Mouse (Mus musculus) midbrain, embryonic 14.5 days (tissue): Measurements from ENCODE around the gene Prkar1a. TPM values are rescaled to one million over a fixed set of nuclear protein-coding genes. Genes with fewer than 3 reads are reported as not detected.
"Not testable (repeated sequence)": the region's sequence is repeated elsewhere in the genome, so short reads cannot be mapped to it uniquely, and the experiment has no call there.

Experiments used
- ATAC-seq: fragments of 200-750 bp; cut with Nextera tagmentation; 2 replicates; pipeline ENCODE4 v1.8.0; 2017; ENCODE audit warnings: moderate number of reproducible peaks, moderate library complexity; ENCODE audit not compliant: low FRiP score, low TSS enrichment
- DNase-seq: peaks from one replicate; pipeline ENCODE4 v3.0.0-alpha.2; 2015
- H3K27ac ChIP-seq: fragments of 300-500 bp; sonication (generic); replicated peaks from 2 replicates; pipeline ENCODE4 v1.5.1; 2014; ENCODE audit warnings: mild to moderate bottlenecking, low read depth, low read length, moderate library complexity
- H3K27me3 ChIP-seq: fragments of 300-500 bp; sonication (generic); 2 replicates; pipeline ENCODE4 v1.6.1; 2014; ENCODE audit warnings: low read length, control low read depth, mixed read lengths; ENCODE audit not compliant: control insufficient read depth, insufficient read depth
- H3K36me3 ChIP-seq: fragments of 300-500 bp; sonication (generic); 2 replicates; pipeline ENCODE4 v1.6.1; 2014; ENCODE audit warnings: low read length, control low read depth; ENCODE audit not compliant: control insufficient read depth, insufficient read depth
- H3K4me1 ChIP-seq: fragments of 300-500 bp; sonication (generic); 2 replicates; pipeline ENCODE4 v1.6.1; 2014; ENCODE audit warnings: mild to moderate bottlenecking, antibody characterized with exemption, low read length, control low read depth; ENCODE audit not compliant: control insufficient read depth, insufficient read depth
- H3K4me2 ChIP-seq: fragments of 300-500 bp; sonication (generic); 2 replicates; pipeline ENCODE4 v1.6.1; 2014; ENCODE audit warnings: mild to moderate bottlenecking, low read length, moderate library complexity
- H3K4me3 ChIP-seq: fragments of 300-500 bp; sonication (generic); replicated peaks from 2 replicates; pipeline ENCODE4 v1.5.1; 2014; ENCODE audit warnings: low read depth, low read length
- H3K9ac ChIP-seq: fragments of 300-500 bp; sonication (generic); replicated peaks from 2 replicates; pipeline ENCODE4 v1.6.1; 2014; ENCODE audit warnings: mild to moderate bottlenecking, low read length, moderate library complexity
- H3K9me3 ChIP-seq: fragments of 300-500 bp; sonication (generic); 2 replicates; pipeline ENCODE4 v1.6.1; 2016; ENCODE audit warnings: low read length, control low read depth, mixed read lengths; ENCODE audit not compliant: control insufficient read depth
- WGBS: fragments of 180-500 bp; shearing (Covaris S2); extraction: QIAGEN DNeasy Blood & Tissue Kit; methylation state at CpG from one replicate; pipeline ENCODE4 v1.1.7; 2014; 5-methylcytosine and 5-hydroxymethylcytosine counted together
- polyA plus RNA-seq: library from polyadenylated mRNA; unstranded; fragments of >200 nt; fragmentation: Nextera tagmentation; extraction: Ambion mirVana; gene quantifications from 2 replicates; pipeline ENCODE4 v1.2.1, GENCODE M21; 2014

Gene Prkar1a
- polyA plus RNA-seq, 1 experiment from 2014 or later, result 582 TPM

GRCm38 (mm10) chr11:109615286-109615685 lies 33.9 kb upstream of the Prkar1a start:
- Histone ChIP-seq H3K4me3 (no peak overlapping the region), H3K36me3 (no peaks in the 10 kb centered on the region), H3K9ac (no peak overlapping the region), H3K4me2 (no peak overlapping the region), H3K27ac (no peak overlapping the region), H3K9me3 (no peaks in the 10 kb centered on the region), H3K4me1 (peaks cover 5% of the 10 kb centered on the region), H3K27me3 (peaks cover 3% of the 10 kb centered on the region; the same call in 1 of the 2 replicates)
- 50% methylated on average over 9 of the region's 9 CpGs for WGBS
- ATAC-seq (no peak), DNase-seq (no peak)

- no peak overlapping the region for H3K4me2 ChIP-seq
- H3K36me3 ChIP-seq, result no peaks in the 10 kb centered on the region
- DNase-seq (no peak), ATAC-seq (no peak)
- 86% methylated on average over 4 of the region's 4 CpGs for WGBS
- peaks cover 3% of the 10 kb centered on the region; the same call in 1 of the 2 replicates for H3K27me3 ChIP-seq
- H3K9ac ChIP-seq, result no peak overlapping the region
- no peaks in the 10 kb centered on the region for H3K4me1 ChIP-seq
- H3K4me3 ChIP-seq, result no peak overlapping the region
- no peak overlapping the region for H3K27ac ChIP-seq
- H3K9me3 ChIP-seq, result no peaks in the 10 kb centered on the region
Observed at GRCm38 (mm10) chr11:109616352-109616751, 32.9 kb upstream of the Prkar1a start.

GRCm38 (mm10) chr11:109616766-109617165 lies 32.4 kb upstream of the Prkar1a start:
- H3K27ac ChIP-seq, result no peak overlapping the region
- H3K4me2 ChIP-seq, result no peak overlapping the region
- ATAC-seq (no peak), DNase-seq (no peak)
- no peak overlapping the region for H3K4me3 ChIP-seq
- no peaks in the 10 kb centered on the region for H3K36me3 ChIP-seq
- peaks cover 3% of the 10 kb centered on the region; the same call in 1 of the 2 replicates for H3K27me3 ChIP-seq
- 76% methylated on average over 4 of the region's 4 CpGs for WGBS
- H3K9me3 ChIP-seq, result no peaks in the 10 kb centered on the region
- H3K9ac ChIP-seq, result no peak overlapping the region
- H3K4me1 ChIP-seq, result no peaks in the 10 kb centered on the region

- not testable (repeated sequence) for H3K9ac ChIP-seq
Observed at GRCm38 (mm10) chr11:109619055-109619454, 30.1 kb upstream of the Prkar1a start.

GRCm38 (mm10) chr11:109620356-109620755 lies 28.8 kb upstream of the Prkar1a start:
- no peak overlapping the region for H3K27ac ChIP-seq
- no peaks in the 10 kb centered on the region for H3K36me3 ChIP-seq
- no peak overlapping the region for H3K9ac ChIP-seq
- DNase-seq (no peak), ATAC-seq (no peak)
- no peaks in the 10 kb centered on the region for H3K9me3 ChIP-seq
- H3K4me1 ChIP-seq, result 0 out of 2 replicates have a peak, but pooled peaks cover 4% of the 10 kb centered on the region
- no peaks in the 10 kb centered on the region for H3K27me3 ChIP-seq
- no peak overlapping the region for H3K4me2 ChIP-seq
- no peak overlapping the region for H3K4me3 ChIP-seq
- WGBS, result 88% methylated on average over 6 of the region's 6 CpGs

More at GRCm38 (mm10) chr11:109619055-109619454, 30.1 kb upstream of the Prkar1a start:
- H3K9me3 ChIP-seq, H3K27me3 ChIP-seq, ATAC-seq, H3K27ac ChIP-seq, H3K4me3 ChIP-seq, H3K36me3 ChIP-seq, H3K4me1 ChIP-seq, H3K4me2 ChIP-seq: not testable (repeated sequence)
- 38% methylated on average over 8 of the region's 8 CpGs for WGBS
- peak; percentile 46 for DNase-seq

GRCm38 (mm10) chr11:109621183-109621582 lies 28.0 kb upstream of the Prkar1a start:
- H3K4me1 ChIP-seq, result 0 out of 2 replicates have a peak, but pooled peaks cover 4% of the 10 kb centered on the region
- H3K27ac ChIP-seq, result no peak overlapping the region
- no peaks in the 10 kb centered on the region for H3K36me3 ChIP-seq
- H3K4me2 ChIP-seq, result no peak overlapping the region
- peak; percentile 89 for DNase-seq
- WGBS, result 23% methylated on average over 2 of the region's 2 CpGs
- no peaks in the 10 kb centered on the region for H3K9me3 ChIP-seq
- no peak for ATAC-seq
- H3K4me3 ChIP-seq, result no peak overlapping the region
- H3K9ac ChIP-seq, result no peak overlapping the region
- no peaks in the 10 kb centered on the region for H3K27me3 ChIP-seq

GRCm38 (mm10) chr11:109622518-109623037 lies 26.6 kb upstream of the Prkar1a start:
- no peaks in the 10 kb centered on the region for H3K36me3 ChIP-seq
- 0 out of 2 replicates have a peak, but pooled peaks cover 4% of the 10 kb centered on the region for H3K4me1 ChIP-seq
- H3K27ac ChIP-seq, result 0 out of 2 replicates have a peak overlapping the region, but pooled peaks have one; percentile 5
- H3K4me2 ChIP-seq, result peak overlapping the region; percentile 22
- H3K9me3 ChIP-seq, result no peaks in the 10 kb centered on the region
- no peaks in the 10 kb centered on the region for H3K27me3 ChIP-seq
- 48% methylated on average over 15 of the region's 15 CpGs for WGBS
- ATAC-seq (no peak), DNase-seq (peak; percentile 10)
- H3K4me3 ChIP-seq, result no peak overlapping the region
- H3K9ac ChIP-seq, result no peak overlapping the region

GRCm38 (mm10) chr11:109623238-109623637 lies 26.0 kb upstream of the Prkar1a start:
- Histone ChIP-seq H3K27me3 (no peaks in the 10 kb centered on the region), H3K4me1 (0 out of 2 replicates have a peak, but pooled peaks cover 4% of the 10 kb centered on the region), H3K27ac (no peak overlapping the region), H3K36me3 (no peaks in the 10 kb centered on the region), H3K9me3 (no peaks in the 10 kb centered on the region), H3K4me2 (no peak overlapping the region), H3K9ac (no peak overlapping the region), H3K4me3 (no peak overlapping the region)
- ATAC-seq (no peak), DNase-seq (no peak)
- WGBS, result 87% methylated on average over 7 of the region's 7 CpGs

GRCm38 (mm10) chr11:109627648-109628047 lies 21.6 kb upstream of the Prkar1a start:
- WGBS, result 86% methylated on average over 4 of the region's 4 CpGs
- H3K36me3 ChIP-seq, result no peaks in the 10 kb centered on the region
- H3K4me1 ChIP-seq, result 0 out of 2 replicates have a peak, but pooled peaks cover 2% of the 10 kb centered on the region
- ATAC-seq, result no peak
- H3K4me3 ChIP-seq, result no peak overlapping the region
- H3K27me3 ChIP-seq, result no peaks in the 10 kb centered on the region
- no peak overlapping the region for H3K9ac ChIP-seq
- no peak overlapping the region for H3K27ac ChIP-seq
- no peak overlapping the region for H3K4me2 ChIP-seq
- H3K9me3 ChIP-seq, result no peaks in the 10 kb centered on the region
- peak; percentile 23 for DNase-seq
